Mouse (Mus musculus) testis, adult 2 months (tissue): ENCODE data around the gene Cdc37. TPM values are rescaled to one million over a fixed set of nuclear protein-coding genes. Genes with fewer than 3 reads are reported as not detected.
A peak's percentile ranks its signal among the peaks of the same experiment; 100 is the strongest.

Source experiments
- H3K27ac ChIP-seq: fragments of 200-500 bp; 2 replicates; pipeline ENCODE4 v1.5.1; 2012; ENCODE audit warnings: low read depth, low read length; ENCODE audit not compliant: control insufficient read depth, insufficient read depth
- H3K27me3 ChIP-seq: fragments of 200-500 bp; 2 replicates; pipeline ENCODE4 v1.6.1; 2012; ENCODE audit warnings: mild to moderate bottlenecking, low read length, moderate library complexity; ENCODE audit not compliant: control insufficient read depth, insufficient read depth
- H3K36me3 ChIP-seq: fragments of 200-500 bp; 2 replicates; pipeline ENCODE4 v1.6.1; 2012; ENCODE audit warnings: mild to moderate bottlenecking, low read length; ENCODE audit not compliant: control insufficient read depth, insufficient read depth
- H3K4me1 ChIP-seq: fragments of 200-500 bp; 2 replicates; pipeline ENCODE4 v1.6.1; 2012; ENCODE audit warnings: low read length; ENCODE audit not compliant: control insufficient read depth, insufficient read depth
- H3K4me3 ChIP-seq: fragments of 200-500 bp; 2 replicates; pipeline ENCODE4 v1.5.1; 2012; ENCODE audit warnings: low read depth, mild to moderate bottlenecking, low read length, moderate library complexity, mixed read lengths; ENCODE audit not compliant: control insufficient read depth
- CTCF ChIP-seq: fragments of 200-500 bp; IDR thresholded peaks from 2 replicates; pipeline ENCODE4 v1.5.1; 2012; ENCODE audit warnings: low read depth, mild to moderate bottlenecking, inconsistent platforms, low read length, moderate library complexity; ENCODE audit not compliant: control insufficient read depth, insufficient read depth, insufficient replicate concordance
- POLR2A ChIP-seq: fragments of 200-500 bp; IDR thresholded peaks from 2 replicates; pipeline ENCODE4 v1.6.1; 2012; ENCODE audit warnings: low read depth, mild to moderate bottlenecking, inconsistent platforms, low read length, moderate library complexity; ENCODE audit not compliant: control insufficient read depth
- polyA plus RNA-seq: library from polyadenylated mRNA; depleted of rRNA; stranded (reverse); fragments of >200 nt; gene quantifications from 2 replicates; pipeline ENCODE4 v1.2.3, GENCODE M21; 2012

Cdc37 gene
- polyA plus RNA-seq, 1 experiment, result 38.1 TPM

DNA sequence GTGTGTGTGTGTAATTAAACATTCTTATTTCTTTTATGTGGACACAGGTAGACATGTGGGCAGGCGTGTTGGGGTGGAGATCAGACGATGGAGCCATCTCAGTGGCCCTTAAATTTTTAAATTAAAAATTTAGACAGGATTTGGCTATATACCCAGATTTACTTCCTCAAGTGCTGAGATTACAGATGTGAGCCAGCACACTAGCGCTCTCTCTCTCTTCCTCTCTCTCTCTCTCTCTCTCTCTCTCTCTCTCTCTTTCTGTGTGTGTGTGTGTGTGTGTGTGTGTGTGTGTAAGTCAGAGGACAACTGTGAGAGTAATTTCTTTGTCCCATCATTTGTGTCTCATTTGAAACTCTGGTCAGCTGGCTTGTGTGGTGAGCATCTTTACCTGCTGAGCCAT is 40.9 kb upstream of the Cdc37 start:
- no peaks in the 10 kb centered on the region for H3K4me1 ChIP-seq
- no peaks in the 10 kb centered on the region for H3K27me3 ChIP-seq
- H3K4me3 ChIP-seq, result no peak overlapping the region
- TF ChIP-seq CTCF (no peak), POLR2A (no peak)
- no peak overlapping the region for H3K27ac ChIP-seq
- no peaks in the 10 kb centered on the region for H3K36me3 ChIP-seq

- no peaks in the 10 kb centered on the region for H3K36me3 ChIP-seq
- H3K27ac ChIP-seq, result no peak overlapping the region
- TF ChIP-seq CTCF (no peak), POLR2A (no peak)
- no peak overlapping the region for H3K4me3 ChIP-seq
- no peaks in the 10 kb centered on the region for H3K4me1 ChIP-seq
- H3K27me3 ChIP-seq, result no peaks in the 10 kb centered on the region
These were observed 40.1 kb upstream of the Cdc37 start for GRCm38 (mm10) chr9:21189905-21190304.

GRCm38 (mm10) chr9:21185436-21185835 is 35.7 kb upstream of the Cdc37 start:
- Histone ChIP-seq H3K36me3 (no peaks in the 10 kb centered on the region), H3K4me1 (no peaks in the 10 kb centered on the region; the same call in 1 of the 2 replicates), H3K27ac (no peak overlapping the region), H3K4me3 (no peak overlapping the region), H3K27me3 (no peaks in the 10 kb centered on the region)
- TF ChIP-seq CTCF, result no peak
- no peak for TF ChIP-seq POLR2A

- TF ChIP-seq CTCF (no peak), POLR2A (no peak)
- Histone ChIP-seq H3K4me3 (no peak overlapping the region), H3K27me3 (no peaks in the 10 kb centered on the region), H3K36me3 (no peaks in the 10 kb centered on the region), H3K27ac (no peak overlapping the region), H3K4me1 (no peaks in the 10 kb centered on the region; the same call in 1 of the 2 replicates)
These were observed 35.0 kb upstream of the Cdc37 start for GRCm38 (mm10) chr9:21184733-21185132.

DNA sequence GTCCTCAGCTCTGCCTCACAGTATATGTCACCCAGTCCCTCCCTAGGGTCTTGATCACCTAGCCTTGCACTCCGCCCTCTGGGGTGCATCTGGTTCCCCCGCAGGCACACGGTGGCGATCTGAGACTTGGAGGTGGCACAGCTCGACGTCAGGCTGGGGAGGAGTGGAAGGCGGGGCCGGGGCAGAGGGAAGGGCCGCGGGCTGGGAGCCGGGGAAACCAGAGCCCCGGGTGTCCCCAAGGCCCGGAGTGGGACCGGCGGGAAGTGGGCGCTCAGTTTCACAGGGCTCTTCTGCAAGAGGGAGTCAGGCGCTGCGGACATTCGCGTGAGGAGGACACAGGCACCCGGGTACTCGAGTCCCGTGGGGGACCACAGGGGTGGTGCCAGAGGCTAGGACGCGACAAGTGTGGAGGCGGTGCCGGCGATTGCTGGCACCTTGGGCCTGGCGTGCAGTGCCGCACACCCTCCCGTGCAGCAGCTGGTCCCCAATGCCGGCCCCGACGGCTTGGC is 34.2 kb upstream of the Cdc37 start:
- no peak for TF ChIP-seq POLR2A
- TF ChIP-seq CTCF, result no peak
- Histone ChIP-seq H3K27me3 (no peaks in the 10 kb centered on the region), H3K4me3 (no peak overlapping the region; the same call in 1 of the 2 replicates), H3K36me3 (no peaks in the 10 kb centered on the region), H3K27ac (no peak overlapping the region), H3K4me1 (no peaks in the 10 kb centered on the region; the same call in 1 of the 2 replicates)

- no peak overlapping the region for H3K4me3 ChIP-seq
- H3K36me3 ChIP-seq, result no peaks in the 10 kb centered on the region
- H3K27me3 ChIP-seq, result no peaks in the 10 kb centered on the region
- no peaks in the 10 kb centered on the region; the same call in 1 of the 2 replicates for H3K4me1 ChIP-seq
- no peak overlapping the region for H3K27ac ChIP-seq
- TF ChIP-seq CTCF, result no peak
These were observed 33.6 kb upstream of the Cdc37 start for GRCm38 (mm10) chr9:21183421-21183820.

- H3K27me3 ChIP-seq, result no peaks in the 10 kb centered on the region
- H3K4me1 ChIP-seq, result no peaks in the 10 kb centered on the region; the same call in 1 of the 2 replicates
- H3K4me3 ChIP-seq, result peak overlapping the region; percentile 34
- TF ChIP-seq CTCF (no peak), POLR2A (no peak)
- H3K36me3 ChIP-seq, result no peaks in the 10 kb centered on the region
- no peak overlapping the region for H3K27ac ChIP-seq
These were observed 31.8 kb upstream of the Cdc37 start for GRCm38 (mm10) chr9:21181421-21182220.

DNA sequence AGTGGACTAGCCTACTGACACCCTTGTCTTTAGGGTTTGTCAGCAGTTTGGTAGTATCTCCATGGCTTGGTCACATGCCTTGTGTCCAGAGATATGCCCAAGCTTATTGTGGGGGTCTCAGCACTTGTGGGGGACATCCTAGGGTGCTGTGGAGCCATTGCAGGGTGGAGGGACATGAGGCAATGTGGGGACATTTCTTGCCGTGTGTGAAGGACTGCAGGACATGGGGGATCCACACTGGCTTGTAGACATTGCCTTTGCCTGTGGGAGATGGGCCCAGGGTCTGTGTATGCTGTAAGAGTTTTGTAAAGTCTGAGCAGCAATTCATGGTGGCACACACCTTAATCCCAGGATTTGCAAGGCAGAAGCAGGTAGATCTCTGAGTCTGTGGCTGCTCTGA is 31.1 kb upstream of the Cdc37 start:
- Histone ChIP-seq H3K4me3 (no peak overlapping the region), H3K27me3 (no peaks in the 10 kb centered on the region), H3K4me1 (no peaks in the 10 kb centered on the region; the same call in 1 of the 2 replicates), H3K36me3 (no peaks in the 10 kb centered on the region), H3K27ac (no peak overlapping the region)
- TF ChIP-seq POLR2A, result no peak
- TF ChIP-seq CTCF, result no peak
